Mouse (Mus musculus) urinary bladder, postnatal 10 days (tissue): ENCODE measurements around the gene Tent5d.

ENCODE experiments used
- DNase-seq: peaks from one replicate; pipeline ENCODE4 v3.0.0; 2022; ENCODE audit warnings: low spot score

The Tent5d gene

DNA sequence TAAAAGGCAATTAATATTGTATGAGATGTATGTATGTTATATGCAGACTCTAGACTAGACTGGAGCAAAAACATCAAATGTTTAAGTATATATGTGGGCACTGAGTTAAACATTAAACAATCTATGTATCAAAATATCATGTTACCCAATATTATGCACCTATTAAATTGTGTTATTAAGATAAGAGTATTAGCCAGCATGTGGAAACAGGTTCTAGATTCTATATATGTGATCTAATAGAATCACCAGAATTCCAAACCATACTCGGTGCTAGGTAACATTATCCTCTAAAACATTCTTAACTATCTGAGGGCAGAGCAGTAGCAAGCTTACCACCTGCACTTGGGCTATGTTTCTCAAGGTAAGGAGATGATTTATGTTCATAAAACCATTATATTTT is at the start of gene Tent5d:
Tent5d (plus strand) TSS at position 301 of the 400 bp plus-strand sequence.
- no peak for DNase-seq

DNA sequence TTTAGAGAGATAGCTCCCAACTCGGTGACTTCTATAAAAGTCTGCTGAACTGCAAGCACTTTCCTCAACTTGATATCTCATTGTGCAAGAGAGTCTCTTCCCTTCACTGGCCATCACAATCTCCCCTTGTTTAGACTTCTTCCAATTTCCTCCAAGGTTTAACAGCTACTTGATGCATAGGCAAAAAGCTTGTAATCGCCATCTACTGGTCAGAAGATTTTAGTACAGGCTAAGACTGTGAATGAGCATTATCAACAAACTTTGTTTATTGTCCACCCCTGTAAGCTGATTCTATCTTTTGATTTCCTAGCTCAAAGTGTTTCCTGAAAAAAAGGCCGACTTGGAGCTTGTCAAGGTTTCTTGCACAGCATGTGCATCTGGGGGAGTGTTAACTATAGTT is 24.5 kb upstream of the Tent5d start:
- DNase-seq: no peak

DNA sequence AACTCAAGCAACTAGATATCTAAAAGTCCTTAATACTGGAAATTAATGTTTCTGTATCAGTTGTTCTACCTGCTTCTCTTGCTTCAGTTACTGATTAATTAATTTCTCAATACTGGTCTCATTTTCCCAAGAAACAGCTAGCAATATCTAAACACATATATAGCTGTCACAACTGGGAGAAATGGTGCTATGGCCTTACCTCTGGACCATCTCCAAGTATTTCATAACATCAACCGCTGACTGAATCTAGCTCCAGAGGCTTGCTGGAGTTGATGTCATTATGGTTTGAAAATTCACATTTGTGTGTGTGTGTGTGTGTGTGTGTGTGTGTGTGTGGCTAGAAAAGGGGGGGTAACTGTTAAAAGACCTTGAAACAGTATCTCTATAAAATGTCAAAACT is 2.3 kb upstream of the Tent5d start:
- DNase-seq: no peak

DNA sequence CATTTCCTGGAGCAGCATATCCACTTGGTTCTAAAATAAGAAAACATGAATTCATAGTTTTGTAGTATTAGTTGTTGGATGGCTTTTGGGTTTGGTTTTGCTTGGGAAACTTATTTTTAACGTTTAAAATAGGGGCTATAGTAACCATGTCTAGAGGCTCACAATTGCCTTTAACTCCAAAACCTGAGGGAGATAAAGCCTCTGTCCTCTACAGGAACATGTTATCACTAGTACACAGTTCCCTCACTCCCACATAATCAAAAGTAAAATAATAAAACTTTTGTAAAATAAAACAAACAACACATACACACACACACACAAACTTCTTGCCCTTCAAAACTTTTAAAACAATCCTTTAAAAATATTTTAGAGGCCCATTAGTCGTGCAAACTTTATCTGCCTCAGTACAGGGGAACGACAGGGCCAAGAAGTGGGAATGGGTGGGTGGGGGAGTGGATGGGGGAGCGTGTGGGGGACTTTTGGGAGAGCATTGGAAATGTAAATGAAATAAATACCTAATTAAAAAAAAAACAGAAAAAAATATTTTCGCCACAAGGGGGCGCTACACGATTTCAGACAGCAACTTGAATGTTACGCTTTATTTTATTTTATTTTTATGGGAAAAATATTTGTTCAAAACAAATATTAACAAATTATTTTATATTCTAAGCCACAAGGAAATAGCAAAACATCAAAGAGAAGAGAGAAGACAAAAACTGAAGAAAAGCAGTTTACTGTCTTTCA is 1.5 kb upstream of the Tent5d start:
- no peak for DNase-seq

DNA sequence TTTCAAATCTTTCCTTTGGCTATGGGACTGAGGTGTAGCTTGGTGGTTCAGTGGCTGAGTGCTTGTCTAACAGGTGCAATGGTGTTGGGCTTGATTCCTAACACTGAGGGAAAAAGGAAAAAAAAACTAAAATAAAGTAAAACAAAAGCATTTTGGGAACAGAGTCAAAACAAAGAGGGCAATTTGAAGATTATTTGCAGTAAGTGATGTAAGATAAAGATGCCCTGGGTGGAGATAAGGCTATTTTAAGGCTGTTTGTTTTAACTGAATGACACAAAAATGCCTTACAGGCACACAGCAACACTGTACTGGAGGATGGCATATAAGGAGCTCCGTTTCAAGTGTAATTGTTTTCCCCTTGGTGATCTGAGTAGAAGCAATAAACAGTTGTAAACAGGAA is 3.4 kb downstream of the Tent5d start:
- no peak for DNase-seq

DNA sequence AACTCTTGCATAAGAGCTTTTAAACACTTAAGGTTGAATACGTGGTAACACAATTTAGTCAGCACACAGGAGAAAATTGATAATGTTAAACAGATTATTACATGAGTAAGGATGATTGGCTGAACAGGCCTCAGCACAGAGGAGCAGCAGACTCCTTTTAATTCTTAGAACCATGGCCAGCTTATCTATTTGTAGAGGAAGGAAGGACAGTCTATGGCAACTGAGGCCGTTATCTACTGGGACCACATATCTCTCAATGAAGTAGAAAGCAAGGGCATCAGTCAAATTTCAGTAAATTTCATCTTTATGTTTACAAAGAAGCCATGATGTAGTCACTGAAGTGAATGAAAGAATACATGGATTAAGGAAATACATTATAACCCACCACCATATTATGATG is 4.5 kb downstream of the Tent5d start:
- DNase-seq: no peak

DNA sequence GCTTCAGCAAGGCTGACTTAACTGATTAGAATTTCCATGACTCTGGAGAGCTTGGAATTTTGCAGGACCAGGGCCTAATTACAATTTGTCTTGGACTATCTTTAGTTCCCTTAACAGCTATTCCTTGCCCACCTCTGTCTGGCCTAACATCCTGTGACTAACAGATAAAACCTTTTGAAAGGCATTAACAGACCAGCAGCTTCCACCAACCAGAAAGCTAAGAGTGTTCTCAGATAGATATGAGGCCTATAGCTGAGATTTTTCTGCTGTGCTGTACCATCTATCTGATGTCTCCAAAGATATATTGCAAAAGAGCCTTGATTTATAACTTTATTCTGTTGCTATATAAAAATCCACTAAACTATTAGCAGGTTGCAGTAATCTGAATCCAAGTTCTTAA is 19.7 kb downstream of the Tent5d start:
- no peak for DNase-seq

DNA sequence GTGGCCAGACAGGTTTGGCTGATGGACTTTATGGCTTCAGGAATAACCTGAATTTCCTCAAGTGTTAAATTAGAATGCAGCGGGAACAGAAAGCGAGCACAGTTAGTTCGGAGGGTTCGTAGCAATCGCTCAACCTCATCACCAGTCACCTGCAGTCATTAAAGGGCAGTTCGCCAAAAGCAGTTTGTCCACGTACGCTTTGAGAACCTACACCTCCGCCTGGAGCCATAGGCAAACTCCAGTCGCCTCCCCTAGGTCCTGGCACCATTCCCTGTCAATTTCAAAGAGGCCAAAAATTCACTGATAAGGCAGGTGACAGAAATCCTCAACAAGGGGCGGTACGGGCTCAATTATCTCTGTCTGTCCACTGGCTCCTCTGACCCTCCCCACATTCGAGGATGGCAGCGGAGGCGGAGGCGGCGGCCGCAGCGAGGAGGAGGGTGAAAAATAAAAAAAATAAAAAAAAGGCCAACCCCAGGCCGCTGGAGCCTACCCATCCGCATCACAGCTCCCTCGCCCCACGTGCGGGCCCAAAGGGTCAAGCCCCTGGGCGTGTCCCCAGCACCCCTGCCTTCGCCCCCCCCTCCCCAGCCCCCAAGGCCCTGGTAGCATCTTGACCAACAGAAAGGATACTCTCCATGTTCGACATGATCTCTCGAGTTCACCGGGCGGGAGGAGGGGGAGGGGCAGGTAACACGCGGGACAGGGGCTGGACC is 23.3 kb downstream of the Tent5d start:
- DNase-seq: no peak

DNA sequence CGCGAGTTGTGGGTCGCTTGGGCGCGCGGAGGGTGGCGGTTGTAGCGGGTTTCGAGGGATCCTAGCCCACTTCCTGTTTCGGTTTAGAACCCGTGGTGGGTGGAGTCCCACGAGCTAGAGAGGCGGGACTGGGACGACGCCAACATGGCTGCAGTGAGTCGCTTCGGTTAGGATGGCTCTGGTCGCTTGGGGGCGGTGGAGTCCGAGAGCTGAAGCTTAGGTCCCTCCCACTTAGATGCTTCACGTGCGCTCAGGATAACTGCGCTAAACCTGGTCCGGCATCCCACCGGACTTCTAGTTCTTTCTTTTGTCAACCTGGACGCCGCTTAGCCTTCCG is 23.8 kb downstream of the Tent5d start, which contains the start of gene 2610002M06Rik:
2610002M06Rik (minus strand) TSS at position 117 of the 337 bp plus-strand sequence.
- DNase-seq: peak; percentile 31

DNA sequence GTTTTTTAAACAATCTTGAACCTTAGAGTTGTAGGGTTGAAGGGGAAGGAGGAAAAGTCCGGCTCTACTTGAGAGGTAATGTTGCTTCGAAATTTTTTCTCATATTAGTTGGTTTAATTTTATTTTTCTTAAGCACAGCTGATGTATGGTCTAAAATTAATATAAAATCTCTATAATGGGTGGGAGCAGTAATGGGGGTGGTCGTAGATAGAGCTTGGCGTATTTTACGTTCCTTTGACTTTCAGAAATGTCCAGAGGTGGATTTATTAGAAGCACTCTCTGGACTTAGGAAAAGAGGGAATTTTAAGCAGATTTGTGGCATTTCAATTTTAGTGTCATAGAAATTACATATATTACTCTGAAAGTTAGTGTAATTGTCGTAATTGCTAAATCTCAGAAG is 24.3 kb downstream of the Tent5d start:
- DNase-seq: no peak

DNA sequence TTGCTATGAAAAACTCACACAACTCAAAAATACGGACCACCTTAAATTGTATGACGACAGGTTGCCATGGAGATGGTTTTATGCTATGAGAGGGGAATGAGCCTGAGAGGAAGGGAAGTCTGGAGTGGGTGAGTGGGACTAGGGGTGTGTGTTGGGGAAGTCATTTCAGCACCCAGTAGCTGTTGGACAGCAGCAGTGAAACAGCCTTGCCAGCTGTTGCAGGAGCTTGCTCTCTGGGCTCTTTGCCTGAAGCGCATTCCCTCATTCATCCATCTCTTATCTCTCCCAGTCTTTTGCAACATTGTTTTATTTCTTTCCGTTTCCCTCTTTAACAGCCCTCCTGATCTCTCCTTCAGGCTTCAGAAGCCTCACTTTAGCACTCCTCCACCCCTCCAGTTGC is 65.8 kb downstream of the Tent5d start:
- no peak for DNase-seq
